Mouse (Mus musculus) embryonic facial prominence, embryonic 12.5 days (tissue): ENCODE measurements around the gene Gm14322. TPM values are rescaled to one million over a fixed set of nuclear protein-coding genes. Genes with fewer than 3 reads are reported as not detected.
"Not testable (repeated sequence)": the region's sequence is repeated elsewhere in the genome, so short reads cannot be mapped to it uniquely, and the experiment has no call there.

ENCODE experiments used
- ATAC-seq: fragments of 200-750 bp; cut with Nextera tagmentation; 2 replicates; pipeline ENCODE4 v1.8.0; 2017; ENCODE audit not compliant: insufficient number of reproducible peaks, insufficient read depth, low FRiP score, low TSS enrichment
- H3K27ac ChIP-seq: fragments of 300-500 bp; sonication (generic); 2 replicates; pipeline ENCODE4 v1.5.1; 2016; ENCODE audit warnings: mild to moderate bottlenecking
- H3K27me3 ChIP-seq: fragments of 300-500 bp; sonication (generic); 2 replicates; pipeline ENCODE4 v1.6.1; 2016; ENCODE audit warnings: mild to moderate bottlenecking, moderate library complexity
- H3K36me3 ChIP-seq: fragments of 300-500 bp; sonication (generic); 2 replicates; pipeline ENCODE4 v1.6.1; 2016; ENCODE audit warnings: mild to moderate bottlenecking
- H3K4me1 ChIP-seq: fragments of 300-500 bp; sonication (generic); 2 replicates; pipeline ENCODE4 v1.6.1; 2016
- H3K4me2 ChIP-seq: fragments of 300-500 bp; sonication (generic); replicated peaks from 2 replicates; pipeline ENCODE4 v1.6.1; 2016; ENCODE audit warnings: mild to moderate bottlenecking, moderate library complexity
- H3K4me3 ChIP-seq: fragments of 300-500 bp; sonication (generic); 2 replicates; pipeline ENCODE4 v1.5.1; 2016; ENCODE audit warnings: mild to moderate bottlenecking
- H3K9ac ChIP-seq: fragments of 300-500 bp; sonication (generic); 2 replicates; pipeline ENCODE4 v1.6.1; 2016; ENCODE audit warnings: mild to moderate bottlenecking, moderate library complexity
- H3K9me3 ChIP-seq: fragments of 300-500 bp; sonication (generic); 2 replicates; pipeline ENCODE4 v1.6.1; 2016; ENCODE audit warnings: mild to moderate bottlenecking, moderate library complexity
- WGBS: fragments of 180-500 bp; shearing (Covaris S2); methylation state at CpG from one replicate; pipeline ENCODE4 v1.1.7; 2016; 5-methylcytosine and 5-hydroxymethylcytosine counted together
- polyA plus RNA-seq: library from polyadenylated mRNA; unstranded; fragments of >200 nt; fragmentation: Nextera tagmentation; extraction: Ambion mirVana; gene quantifications from 2 replicates; pipeline ENCODE4 v1.2.1, GENCODE M21; 2016

Gene Gm14322
- polyA plus RNA-seq, result 11.9 and 14.3 TPM in 2 replicates

- WGBS, result 26% methylated on average over 9 of the region's 9 CpGs
- H3K27ac ChIP-seq, H3K4me1 ChIP-seq, H3K9me3 ChIP-seq, H3K9ac ChIP-seq, ATAC-seq, H3K36me3 ChIP-seq, H3K27me3 ChIP-seq: not testable (repeated sequence)
- Histone ChIP-seq H3K4me3 (peak within 1 kb of the TSS; percentile 35), H3K4me2 (0 out of 2 replicates have a peak within 1 kb of the TSS, but pooled peaks have one; percentile 15)
Measured at GRCm38 (mm10) chr2:177758941-177759558, at the start of gene Gm14322. Gm14322 (plus strand) TSS chr2:177759288.

GRCm38 (mm10) chr2:177741487-177741886 is 17.6 kb upstream of the Gm14322 start:
- not testable (repeated sequence) for ATAC-seq, H3K4me1 ChIP-seq, H3K9ac ChIP-seq, H3K4me2 ChIP-seq, H3K27ac ChIP-seq, H3K27me3 ChIP-seq, H3K36me3 ChIP-seq, H3K4me3 ChIP-seq, H3K9me3 ChIP-seq
- WGBS, result 75% methylated on average over 8 of the region's 10 CpGs

- not testable (repeated sequence) for H3K4me2 ChIP-seq, H3K4me3 ChIP-seq, H3K27ac ChIP-seq, H3K4me1 ChIP-seq, H3K36me3 ChIP-seq, H3K9ac ChIP-seq, H3K9me3 ChIP-seq, ATAC-seq, H3K27me3 ChIP-seq
- 58% methylated on average over 1 of the region's 1 CpGs for WGBS
Measured at GRCm38 (mm10) chr2:177787351-177787750, 28.3 kb downstream of the Gm14322 start.

- H3K36me3 ChIP-seq, H3K4me3 ChIP-seq, H3K27me3 ChIP-seq, H3K27ac ChIP-seq, H3K9me3 ChIP-seq, H3K4me1 ChIP-seq, H3K4me2 ChIP-seq, H3K9ac ChIP-seq, ATAC-seq: not testable (repeated sequence)
- WGBS, result no CpG with 5 or more reads among the region's 2 CpGs
Measured at GRCm38 (mm10) chr2:177806170-177806569, 47.1 kb downstream of the Gm14322 start.

Other genes starting within 250 kb of the Gm14322 start
- gene Gm14406, start 181.1 kb upstream of the Gm14322 start, polyA plus RNA-seq, result not detected in 2 replicates
- gene Gm14325, start 81.0 kb downstream of the Gm14322 start, polyA plus RNA-seq, result 33.7 and 44.4 TPM in 2 replicates
- gene Gm14327, start 137.8 kb downstream of the Gm14322 start, polyA plus RNA-seq, result 2.8 and 3.6 TPM in 2 replicates
- 0.52 and 1.0 TPM in 2 replicates for gene Zfp972, start 166.3 kb downstream of the Gm14322 start, polyA plus RNA-seq
- gene Gm14326, start 198.0 kb downstream of the Gm14322 start, polyA plus RNA-seq, result 17.5 and 17.6 TPM in 2 replicates